Mouse (Mus musculus) bone marrow macrophage, adult 2 months (primary cell): ENCODE measurements around the gene Frat2. TPM values are rescaled to one million over a fixed set of nuclear protein-coding genes. Genes with fewer than 3 reads are reported as not detected.

Experiments
- H3K27ac ChIP-seq: 2 replicates; pipeline ENCODE4 v1.5.1; 2012; ENCODE audit warnings: low read depth, low read length; ENCODE audit not compliant: insufficient read depth
- H3K4me1 ChIP-seq: 2 replicates; pipeline ENCODE4 v1.6.1; 2012; ENCODE audit warnings: low read length; ENCODE audit not compliant: control insufficient read depth, insufficient read depth
- H3K4me3 ChIP-seq: 2 replicates; pipeline ENCODE4 v1.5.1; 2012; ENCODE audit warnings: mild to moderate bottlenecking, low read length, moderate library complexity; ENCODE audit not compliant: insufficient read depth
- CTCF ChIP-seq: IDR thresholded peaks from 2 replicates; pipeline ENCODE4 v1.5.1; 2012; ENCODE audit warnings: low read depth, mild to moderate bottlenecking, low read length, moderate library complexity
- POLR2A ChIP-seq: IDR thresholded peaks from 2 replicates; pipeline ENCODE4 v1.6.1; 2012; ENCODE audit warnings: mild to moderate bottlenecking, low read depth, low read length, borderline replicate concordance
- polyA plus RNA-seq: library from polyadenylated mRNA; stranded (reverse); fragments of >200 nt; gene quantifications from 2 replicates; pipeline ENCODE4 v1.2.4, GENCODE M21; 2012; ENCODE audit not compliant: missing spikeins, insufficient read depth, insufficient read length

Frat2 gene
- polyA plus RNA-seq, 1 experiment = 4.5 TPM

DNA sequence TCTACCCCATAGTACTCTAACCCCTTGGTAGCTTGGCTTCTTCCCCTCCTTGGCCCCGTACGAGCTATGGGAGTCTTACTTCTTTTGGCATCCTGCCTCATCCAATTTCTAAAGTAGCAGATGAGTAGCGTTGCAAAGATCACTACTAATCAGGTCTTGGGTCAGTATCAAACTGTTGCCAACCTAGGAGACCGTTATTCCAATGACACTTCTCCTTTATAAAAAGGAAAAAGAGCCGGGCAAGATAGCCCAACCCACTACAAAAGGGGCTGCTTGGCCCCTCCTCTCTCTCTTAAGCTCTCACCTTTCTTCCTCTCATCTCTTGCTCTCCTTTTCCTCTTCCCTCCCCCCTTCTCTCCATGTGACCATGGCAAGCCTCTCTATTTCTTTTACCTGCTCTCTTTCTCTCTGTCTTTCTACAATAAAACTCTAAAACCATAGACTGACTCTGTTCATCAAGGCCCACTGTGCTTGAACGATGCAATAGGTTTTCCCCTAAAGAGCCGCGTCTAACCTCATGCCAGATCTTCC lies 39.8 kb downstream of the Frat2 start:
- H3K4me3 ChIP-seq = no peak overlapping the region
- TF ChIP-seq CTCF (no peak), POLR2A (no peak)
- H3K27ac ChIP-seq = no peak overlapping the region
- H3K4me1 ChIP-seq = peaks cover 1% of the 10 kb centered on the region; the same call in 1 of the 2 replicates

DNA sequence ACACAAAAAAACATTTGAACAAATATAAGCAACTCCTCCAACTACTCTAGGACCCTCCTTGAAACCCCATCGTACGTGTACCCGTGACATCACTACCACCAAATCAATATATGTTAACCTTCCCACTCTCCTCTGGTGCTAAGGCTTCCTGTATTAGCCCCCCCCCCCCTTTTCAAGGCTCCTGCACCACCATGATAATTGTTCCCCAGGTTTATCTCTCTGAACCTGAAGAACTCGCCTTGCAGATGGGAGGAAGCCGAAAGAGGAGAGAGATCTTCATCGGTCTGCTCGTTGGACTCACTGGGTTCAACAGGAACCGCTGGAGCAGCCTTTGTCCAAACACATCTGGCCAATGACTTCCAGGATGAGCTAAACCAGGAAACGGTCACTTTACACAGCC lies 40.4 kb downstream of the Frat2 start:
- TF ChIP-seq POLR2A (no peak), CTCF (no peak)
- no peak overlapping the region for H3K4me3 ChIP-seq
- H3K27ac ChIP-seq = no peak overlapping the region
- H3K4me1 ChIP-seq = peaks cover 6% of the 10 kb centered on the region; the same call in 1 of the 2 replicates

DNA sequence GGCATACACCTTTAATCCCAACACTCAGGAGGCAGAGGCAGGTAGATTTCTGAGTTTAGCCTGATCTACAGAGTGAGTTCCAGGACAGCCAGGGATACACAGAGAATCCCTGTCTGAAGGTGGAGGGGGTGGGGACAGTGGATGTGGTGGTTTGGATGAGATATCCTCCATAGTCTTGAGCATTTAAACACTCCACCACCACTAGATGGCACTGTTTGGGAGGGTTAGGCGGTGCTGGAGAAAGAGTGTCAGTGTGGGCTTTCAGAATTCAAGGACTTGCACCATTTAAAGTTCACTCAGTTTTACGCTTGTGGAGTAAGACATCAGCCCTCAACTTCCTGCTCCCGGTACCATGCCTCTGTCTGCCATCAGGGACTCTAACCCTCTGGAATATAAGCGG lies 42.1 kb downstream of the Frat2 start:
- no peak overlapping the region for H3K27ac ChIP-seq
- H3K4me3 ChIP-seq = no peak overlapping the region
- H3K4me1 ChIP-seq = peaks cover 6% of the 10 kb centered on the region; the same call in 1 of the 2 replicates
- TF ChIP-seq POLR2A = no peak
- no peak for TF ChIP-seq CTCF

DNA sequence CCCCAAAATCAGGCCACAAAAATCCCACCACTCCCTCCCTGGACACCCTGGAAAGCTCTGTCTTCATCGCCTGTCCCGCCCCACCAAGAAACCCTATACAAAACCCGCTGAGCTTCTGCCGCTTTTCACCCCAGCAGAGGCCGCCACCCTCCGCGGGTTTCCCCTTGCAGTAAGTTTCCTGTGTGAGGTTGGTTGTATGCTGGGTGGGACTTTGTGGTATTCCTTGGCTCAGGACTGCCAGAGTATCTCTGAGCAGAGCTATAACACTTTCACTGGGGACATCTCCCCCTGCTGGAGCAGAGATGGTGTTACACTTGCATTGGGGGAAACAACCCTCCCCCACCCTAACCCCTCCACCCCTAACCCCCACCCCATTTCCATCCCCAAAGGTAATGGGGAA lies 44.6 kb downstream of the Frat2 start:
- no peak for TF ChIP-seq POLR2A
- peak; percentile 33; the same call in 1 of the 2 replicates for TF ChIP-seq CTCF
- Histone ChIP-seq H3K27ac (no peak overlapping the region), H3K4me1 (peaks cover 20% of the 10 kb centered on the region), H3K4me3 (no peak overlapping the region)

DNA sequence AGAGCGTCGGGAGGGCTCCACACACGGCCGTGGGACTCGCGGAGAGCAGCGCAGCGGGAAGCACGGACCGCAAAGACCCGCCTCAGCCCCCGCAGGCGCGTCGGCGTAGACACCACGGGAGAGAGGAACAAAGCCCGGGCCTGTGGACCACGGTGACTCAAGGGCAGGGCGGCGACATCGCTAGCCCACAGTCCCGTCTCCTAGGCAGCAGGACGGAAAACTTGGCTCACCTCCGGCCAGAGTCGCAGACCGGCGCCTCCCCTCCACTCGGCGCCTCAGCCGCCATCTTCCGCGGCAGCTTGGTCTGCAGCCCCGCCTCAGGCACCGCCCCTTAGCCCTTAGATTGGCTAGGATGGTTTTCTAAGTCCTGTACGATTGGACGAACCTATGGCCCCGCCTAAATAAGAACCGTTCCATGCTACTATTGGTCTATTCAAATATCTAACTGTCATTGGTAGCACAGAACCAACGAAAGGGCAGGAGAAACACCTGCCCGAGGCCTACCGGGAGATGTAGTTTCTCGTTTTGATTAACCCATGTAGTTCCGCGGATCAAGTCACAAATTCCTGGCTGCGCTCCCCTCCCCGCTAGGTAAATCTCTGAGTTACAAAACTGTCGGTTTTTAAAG lies 46.1 kb downstream of the Frat2 start, which contains the start of gene Arhgap19:
Gene Arhgap19 (minus strand): TSS at position 306 of the 628 bp plus-strand sequence.
- TF ChIP-seq CTCF (no peak), POLR2A (peak; percentile 88; the same call in 1 of the 2 replicates)
- peak within 1 kb of the TSS; percentile 83 for H3K27ac ChIP-seq
- H3K4me3 ChIP-seq = peak within 1 kb of the TSS; percentile 72
- peaks cover 32% of the 10 kb centered on the region for H3K4me1 ChIP-seq

DNA sequence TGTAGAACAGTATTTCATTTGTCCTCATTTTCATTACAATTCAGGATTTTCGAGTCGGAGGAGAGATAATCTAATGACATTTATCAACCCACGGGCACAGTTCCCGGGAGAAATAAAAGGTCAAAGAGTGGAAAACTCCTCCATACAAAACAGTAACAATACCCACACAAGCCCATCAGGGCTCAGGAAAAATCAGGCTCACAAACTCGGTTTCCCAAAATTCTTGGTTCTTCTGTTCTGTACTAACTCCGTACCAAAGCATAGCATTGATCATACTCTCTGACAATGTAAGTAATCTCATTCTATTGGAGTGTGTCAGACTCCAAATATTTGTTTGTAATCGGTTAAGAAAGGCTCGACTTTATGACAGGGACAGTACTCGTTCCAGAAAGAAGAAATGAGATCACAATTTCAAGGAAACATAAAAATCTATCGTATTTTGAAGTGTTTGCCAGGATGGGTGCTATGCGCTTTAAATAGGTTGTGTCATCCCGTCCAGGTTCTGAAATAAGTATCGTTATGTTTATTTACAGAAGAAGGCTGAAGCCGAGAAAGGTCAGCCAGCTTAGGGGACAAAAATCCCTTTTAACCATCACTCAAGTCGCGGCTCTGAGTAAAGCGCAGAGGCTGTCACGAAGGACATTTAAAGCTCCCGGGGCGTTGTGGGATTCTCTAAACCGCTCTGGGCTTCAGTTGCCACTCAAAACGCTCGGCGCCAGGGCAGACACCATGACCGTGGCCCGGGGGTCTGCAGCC lies 46.8 kb downstream of the Frat2 start:
- peak; percentile 13; the same call in 1 of the 2 replicates for TF ChIP-seq CTCF
- TF ChIP-seq POLR2A = no peak
- Histone ChIP-seq H3K4me1 (peaks cover 35% of the 10 kb centered on the region), H3K27ac (peak overlapping the region; percentile 83), H3K4me3 (peak overlapping the region; percentile 72)

DNA sequence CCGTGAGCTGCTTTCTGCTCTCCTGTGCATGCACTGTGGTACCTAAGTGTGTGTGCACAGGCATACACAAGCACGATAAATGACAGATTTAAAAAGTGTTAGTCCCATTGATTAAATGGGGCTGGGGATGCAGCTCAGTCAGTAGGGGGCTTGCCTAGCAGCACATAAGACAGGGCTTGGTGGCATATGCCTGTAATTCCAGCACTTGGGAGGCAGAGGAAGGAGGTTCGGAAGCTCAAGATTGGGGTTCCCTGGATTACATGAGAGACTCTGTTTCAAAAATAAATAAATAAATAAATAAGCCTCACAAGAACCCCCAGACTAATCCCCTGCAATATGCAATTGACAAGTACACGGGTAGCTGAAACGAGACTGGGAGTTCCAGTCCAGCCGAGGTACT lies 47.5 kb downstream of the Frat2 start:
- Histone ChIP-seq H3K4me1 (peaks cover 43% of the 10 kb centered on the region), H3K4me3 (peak overlapping the region; percentile 72), H3K27ac (no peak overlapping the region)
- no peak for TF ChIP-seq CTCF
- no peak for TF ChIP-seq POLR2A

DNA sequence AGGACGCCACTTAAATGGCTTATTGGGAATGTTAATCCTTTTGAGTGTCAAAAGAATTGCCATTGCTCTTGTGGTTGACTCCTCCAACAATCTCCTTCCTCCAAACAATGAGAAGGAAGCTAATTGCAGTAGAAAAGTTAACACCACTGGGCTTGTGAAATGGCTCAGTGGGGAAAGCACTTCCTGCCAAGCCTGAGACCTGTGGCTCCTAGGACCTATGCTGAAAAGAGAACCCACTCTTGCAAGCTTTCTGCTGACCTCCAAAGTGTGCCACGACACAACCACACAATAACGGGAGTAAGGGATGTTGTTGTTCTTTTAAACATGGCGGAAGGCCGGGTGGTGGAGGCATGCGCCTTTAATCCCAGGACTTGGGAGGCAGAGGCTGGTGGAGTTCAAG lies 50.4 kb downstream of the Frat2 start:
- Histone ChIP-seq H3K4me1 (peaks cover 55% of the 10 kb centered on the region), H3K27ac (peak overlapping the region; percentile 84), H3K4me3 (no peak overlapping the region)
- no peak for TF ChIP-seq CTCF
- TF ChIP-seq POLR2A = no peak

DNA sequence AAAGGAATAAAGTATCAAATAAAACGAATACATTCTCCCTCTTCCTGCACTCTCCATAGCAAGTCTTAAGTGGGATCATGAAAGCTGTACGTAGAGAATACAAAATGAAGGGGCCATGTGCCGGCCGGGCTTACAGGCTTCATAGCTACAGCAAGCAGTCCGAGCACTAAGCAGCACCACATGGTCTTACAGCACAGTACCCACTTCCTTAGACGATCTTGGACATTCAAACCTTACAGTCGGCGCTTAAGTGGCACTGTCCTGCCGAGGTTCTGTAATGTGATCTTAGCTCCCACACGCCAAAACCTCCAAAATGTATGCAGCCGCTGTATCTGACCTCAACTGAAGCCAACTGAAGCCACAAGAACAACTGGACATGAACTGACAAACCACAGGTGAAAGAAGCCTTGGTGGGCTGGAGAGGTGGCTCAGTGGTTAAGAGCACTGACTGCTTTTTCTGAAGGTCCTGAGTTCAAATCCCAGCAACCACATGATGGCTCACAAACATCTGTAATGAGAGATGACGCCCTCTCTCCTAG lies 51.1 kb downstream of the Frat2 start:
- H3K4me1 ChIP-seq = peaks cover 58% of the 10 kb centered on the region
- TF ChIP-seq CTCF = no peak
- TF ChIP-seq POLR2A = no peak
- peak overlapping the region; percentile 84 for H3K27ac ChIP-seq
- peak overlapping the region; percentile 10; the same call in 1 of the 2 replicates for H3K4me3 ChIP-seq

DNA sequence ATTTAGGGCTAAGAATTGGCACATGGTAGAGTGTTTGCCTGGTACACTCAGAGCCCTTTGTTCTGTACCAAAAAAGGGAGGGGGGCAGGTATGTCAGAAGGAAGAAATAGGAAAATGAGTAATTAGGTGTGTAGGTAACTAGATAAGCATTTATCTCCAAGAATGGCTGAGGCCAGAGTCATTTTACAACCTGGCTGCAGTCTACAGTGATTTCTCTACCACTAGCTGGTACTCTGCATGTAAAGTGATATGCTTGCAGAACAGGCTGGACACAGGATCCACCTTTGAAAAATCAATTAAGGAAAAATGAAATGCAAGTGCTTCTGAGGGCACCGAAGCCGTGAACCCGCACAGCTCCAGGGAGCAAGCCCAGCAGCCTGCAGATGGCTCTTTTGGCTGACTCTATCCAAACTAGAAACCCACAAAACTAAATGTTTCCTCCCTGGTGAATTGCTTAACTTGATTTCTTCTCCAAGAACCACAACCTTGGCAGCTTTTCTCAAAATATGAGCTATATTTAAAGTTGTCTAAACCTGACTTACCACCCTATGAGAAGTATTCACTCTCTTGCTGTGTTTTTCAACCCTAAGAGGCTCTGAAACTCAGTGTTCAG lies 51.7 kb downstream of the Frat2 start:
- peaks cover 59% of the 10 kb centered on the region for H3K4me1 ChIP-seq
- no peak for TF ChIP-seq POLR2A
- no peak for TF ChIP-seq CTCF
- peak overlapping the region; percentile 84 for H3K27ac ChIP-seq
- no peak overlapping the region for H3K4me3 ChIP-seq

Other genes with a start within 250 kb of the Frat2 start
- gene Slit1, start 104.5 kb downstream of the Frat2 start, polyA plus RNA-seq = 4.6 and 6.8 TPM in 2 replicates
- 67.7 and 73.9 TPM in 2 replicates for gene Arhgap19, start 46.1 kb downstream of the Frat2 start, polyA plus RNA-seq
- gene Frat1, start 18.2 kb downstream of the Frat2 start, polyA plus RNA-seq = 6.3 and 7.7 TPM in 2 replicates
- 2.1 TPM in 2 replicates for gene Rrp12, start 48.0 kb upstream of the Frat2 start, polyA plus RNA-seq
- 256 and 259 TPM in 2 replicates for gene Pgam1, start 63.8 kb upstream of the Frat2 start, polyA plus RNA-seq
- gene Exosc1, start 85.3 kb upstream of the Frat2 start, polyA plus RNA-seq = 17.8 and 19.0 TPM in 2 replicates
- 43.9 and 44.3 TPM in 2 replicates for gene Zdhhc16, start 85.3 kb upstream of the Frat2 start, polyA plus RNA-seq
- gene Mms19, start 133.0 kb upstream of the Frat2 start, polyA plus RNA-seq = 43.7 and 57.0 TPM in 2 replicates
- gene Ubtd1, start 133.6 kb upstream of the Frat2 start, polyA plus RNA-seq = 44.1 and 46.7 TPM in 2 replicates
- not detected in 2 replicates for gene Ankrd2, start 187.9 kb upstream of the Frat2 start, polyA plus RNA-seq
- 1.9 and 2.3 TPM in 2 replicates for gene Hoga1, start 197.5 kb upstream of the Frat2 start, polyA plus RNA-seq
- gene 4933411K16Rik, start 204.1 kb upstream of the Frat2 start, polyA plus RNA-seq = 0.54 TPM in 1 of 2 replicates, not detected in the other
- 1.3 and 1.4 TPM in 2 replicates for gene Morn4, start 238.2 kb upstream of the Frat2 start, polyA plus RNA-seq
- gene Pi4k2a, start 242.3 kb upstream of the Frat2 start, polyA plus RNA-seq = 42.6 and 44.6 TPM in 2 replicates